Mouse (Mus musculus) heart, adult 2 months (tissue): ENCODE measurements around the gene Tiam1.

Experiments
- CTCF ChIP-seq: fragments of 200-600 bp; IDR thresholded peaks from 2 replicates; pipeline ENCODE4 v1.8.1; 2022; ENCODE audit warnings: antibody characterized with exemption, mild to moderate bottlenecking, moderate library complexity
- POLR2A ChIP-seq: fragments of 200-500 bp; IDR thresholded peaks from 2 replicates; pipeline ENCODE4 v1.6.1; 2011; ENCODE audit warnings: mild to moderate bottlenecking, low read depth, low read length, control low read depth; ENCODE audit not compliant: insufficient read depth

- TF ChIP-seq CTCF (no peak), POLR2A (no peak)
Observed at GRCm38 (mm10) chr16:90003556-90003955, 140.0 kb downstream of the Tiam1 start.
